Mouse (Mus musculus): ENCODE results near the gene Cemip2. TPM values are rescaled to one million over a fixed set of nuclear protein-coding genes. Genes with fewer than 3 reads are reported as not detected.

The Cemip2 gene
- total RNA-seq, 2 experiments from 2014 or later, result 23.2 to 23.9 TPM

GRCm38 (mm10) chr19:21777171-21777731, 891 bp upstream of the Cemip2 start:
- DNase-seq (ENCODE audit: low spot score in 2 of 2), result no peak

- no peak for DNase-seq (ENCODE audit: low spot score in 2 of 2)
These were observed 964 bp downstream of the Cemip2 start for GRCm38 (mm10) chr19:21779106-21779505.

GRCm38 (mm10) chr19:21780663-21781062, 2.5 kb downstream of the Cemip2 start:
- no peak for DNase-seq (ENCODE audit: low spot score in 2 of 2)

- DNase-seq (ENCODE audit: low spot score in 2 of 2), result peak in 1 of 2 experiments; percentile 72
These were observed 3.1 kb downstream of the Cemip2 start for GRCm38 (mm10) chr19:21781066-21781786.

GRCm38 (mm10) chr19:21781787-21782432, 3.8 kb downstream of the Cemip2 start:
- no peak for DNase-seq (ENCODE audit: low spot score in 2 of 2)

- no peak for DNase-seq (ENCODE audit: low spot score in 2 of 2)
These were observed 5.6 kb downstream of the Cemip2 start for GRCm38 (mm10) chr19:21783717-21784116.

- no peak for DNase-seq (ENCODE audit: low spot score in 2 of 2)
These were observed 6.4 kb downstream of the Cemip2 start for GRCm38 (mm10) chr19:21784331-21785131.

GRCm38 (mm10) chr19:21785132-21785528, 7.0 kb downstream of the Cemip2 start:
- DNase-seq (ENCODE audit: low spot score in 2 of 2), result no peak

GRCm38 (mm10) chr19:21787004-21787480, 8.9 kb downstream of the Cemip2 start:
- DNase-seq (ENCODE audit: low spot score in 2 of 2), result no peak

GRCm38 (mm10) chr19:21788999-21789398, 10.9 kb downstream of the Cemip2 start:
- no peak for DNase-seq (ENCODE audit: low spot score in 2 of 2)

- no peak for DNase-seq (ENCODE audit: low spot score in 2 of 2)
These were observed 11.5 kb downstream of the Cemip2 start for GRCm38 (mm10) chr19:21789676-21790075.

- DNase-seq (ENCODE audit: low spot score in 2 of 2), result no peak
These were observed 13.2 kb downstream of the Cemip2 start for GRCm38 (mm10) chr19:21791386-21791785.

- DNase-seq (ENCODE audit: low spot score in 2 of 2), result no peak
These were observed 13.7 kb downstream of the Cemip2 start for GRCm38 (mm10) chr19:21791826-21792225.

- no peak for DNase-seq (ENCODE audit: low spot score in 2 of 2)
These were observed 14.5 kb downstream of the Cemip2 start for GRCm38 (mm10) chr19:21792587-21793175.

- no peak for DNase-seq (ENCODE audit: low spot score in 2 of 2)
These were observed 16.4 kb downstream of the Cemip2 start for GRCm38 (mm10) chr19:21794569-21794968.

- no peak for DNase-seq (ENCODE audit: low spot score in 2 of 2)
These were observed 18.2 kb downstream of the Cemip2 start for GRCm38 (mm10) chr19:21796333-21796732.

- DNase-seq (ENCODE audit: low spot score in 2 of 2), result no peak
These were observed 20.6 kb downstream of the Cemip2 start for GRCm38 (mm10) chr19:21798700-21799099.

GRCm38 (mm10) chr19:21799410-21800373, 21.6 kb downstream of the Cemip2 start:
- no peak for DNase-seq (ENCODE audit: low spot score in 2 of 2)

GRCm38 (mm10) chr19:21804488-21804887, 26.3 kb downstream of the Cemip2 start:
- DNase-seq (ENCODE audit: low spot score in 2 of 2), result no peak

- no peak for DNase-seq (ENCODE audit: low spot score in 2 of 2)
These were observed 27.2 kb downstream of the Cemip2 start for GRCm38 (mm10) chr19:21805305-21805704.

All from layer of hippocampus, postnatal 14 days (tissue).